Mouse (Mus musculus) bone marrow macrophage, adult 2 months (primary cell): ENCODE data around the gene Jak3. TPM values are rescaled to one million over a fixed set of nuclear protein-coding genes. Genes with fewer than 3 reads are reported as not detected.

Source experiments
- H3K27ac ChIP-seq: 2 replicates; pipeline ENCODE4 v1.5.1; 2012; ENCODE audit warnings: low read depth, low read length; ENCODE audit not compliant: insufficient read depth
- H3K4me1 ChIP-seq: 2 replicates; pipeline ENCODE4 v1.6.1; 2012; ENCODE audit warnings: low read length; ENCODE audit not compliant: control insufficient read depth, insufficient read depth
- H3K4me3 ChIP-seq: 2 replicates; pipeline ENCODE4 v1.5.1; 2012; ENCODE audit warnings: mild to moderate bottlenecking, low read length, moderate library complexity; ENCODE audit not compliant: insufficient read depth
- CTCF ChIP-seq: IDR thresholded peaks from 2 replicates; pipeline ENCODE4 v1.5.1; 2012; ENCODE audit warnings: low read depth, mild to moderate bottlenecking, low read length, moderate library complexity
- POLR2A ChIP-seq: IDR thresholded peaks from 2 replicates; pipeline ENCODE4 v1.6.1; 2012; ENCODE audit warnings: mild to moderate bottlenecking, low read depth, low read length, borderline replicate concordance
- polyA plus RNA-seq: library from polyadenylated mRNA; stranded (reverse); fragments of >200 nt; gene quantifications from 2 replicates; pipeline ENCODE4 v1.2.4, GENCODE M21; 2012; ENCODE audit not compliant: missing spikeins, insufficient read depth, insufficient read length

Jak3 gene
- polyA plus RNA-seq, 1 experiment, result 15.7 TPM

DNA sequence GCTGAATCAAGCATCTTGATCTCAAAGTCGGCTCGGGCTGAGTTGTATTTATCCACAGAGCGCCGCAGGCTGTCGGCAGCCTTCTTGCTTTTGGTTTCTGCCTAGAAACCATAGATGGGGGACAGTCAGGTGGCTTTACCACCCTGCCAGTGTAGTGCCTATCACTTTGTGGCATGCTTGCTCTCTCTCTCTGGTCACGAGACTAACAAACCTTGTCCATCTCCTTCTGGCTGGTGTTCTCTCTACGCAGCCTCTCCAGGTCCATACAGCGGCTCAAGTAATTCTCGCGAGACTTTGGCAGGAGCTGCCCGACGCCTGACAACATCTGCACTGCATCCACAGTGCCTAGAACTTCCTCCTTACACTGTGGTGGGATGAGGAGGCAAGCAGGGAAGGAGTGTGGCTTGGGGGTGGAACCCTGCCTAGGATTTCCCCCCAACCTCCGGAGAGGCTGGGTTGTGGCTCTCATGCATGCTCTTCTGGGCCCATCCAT, 40.5 kb downstream of the Jak3 start:
- no peaks in the 10 kb centered on the region for H3K4me1 ChIP-seq
- H3K27ac ChIP-seq, result no peak overlapping the region
- no peak for TF ChIP-seq CTCF
- TF ChIP-seq POLR2A, result no peak
- H3K4me3 ChIP-seq, result no peak overlapping the region

DNA sequence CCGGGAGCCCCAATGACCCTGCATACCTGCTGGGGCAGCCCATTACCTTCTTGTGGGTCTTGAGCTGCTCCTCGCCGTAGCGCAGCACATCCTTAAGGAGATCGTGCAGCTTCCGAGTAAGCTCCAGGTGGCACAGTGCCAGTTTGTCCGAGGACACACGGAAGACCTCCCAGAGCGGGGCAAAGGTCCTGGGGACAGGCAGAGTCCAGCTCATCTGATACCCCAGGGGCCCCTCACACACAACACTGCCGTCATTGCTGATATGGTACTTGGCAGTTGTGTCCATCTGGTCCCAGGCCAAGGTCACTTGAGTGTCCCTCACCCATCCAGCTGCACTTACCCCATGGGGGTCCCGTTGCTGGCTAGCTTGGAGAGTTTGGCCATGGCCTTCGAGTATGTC, 41.0 kb downstream of the Jak3 start:
- no peak overlapping the region for H3K4me3 ChIP-seq
- no peaks in the 10 kb centered on the region for H3K4me1 ChIP-seq
- H3K27ac ChIP-seq, result no peak overlapping the region
- no peak for TF ChIP-seq POLR2A
- no peak for TF ChIP-seq CTCF

- Histone ChIP-seq H3K4me1 (no peaks in the 10 kb centered on the region), H3K4me3 (no peak overlapping the region), H3K27ac (no peak overlapping the region)
- TF ChIP-seq CTCF (no peak), POLR2A (no peak)
Observed at GRCm38 (mm10) chr8:71718252-71718651, 42.2 kb downstream of the Jak3 start.

GRCm38 (mm10) chr8:71719218-71719617, 43.1 kb downstream of the Jak3 start:
- no peak overlapping the region for H3K4me3 ChIP-seq
- TF ChIP-seq POLR2A (no peak), CTCF (no peak)
- H3K27ac ChIP-seq, result no peak overlapping the region
- no peaks in the 10 kb centered on the region for H3K4me1 ChIP-seq

DNA sequence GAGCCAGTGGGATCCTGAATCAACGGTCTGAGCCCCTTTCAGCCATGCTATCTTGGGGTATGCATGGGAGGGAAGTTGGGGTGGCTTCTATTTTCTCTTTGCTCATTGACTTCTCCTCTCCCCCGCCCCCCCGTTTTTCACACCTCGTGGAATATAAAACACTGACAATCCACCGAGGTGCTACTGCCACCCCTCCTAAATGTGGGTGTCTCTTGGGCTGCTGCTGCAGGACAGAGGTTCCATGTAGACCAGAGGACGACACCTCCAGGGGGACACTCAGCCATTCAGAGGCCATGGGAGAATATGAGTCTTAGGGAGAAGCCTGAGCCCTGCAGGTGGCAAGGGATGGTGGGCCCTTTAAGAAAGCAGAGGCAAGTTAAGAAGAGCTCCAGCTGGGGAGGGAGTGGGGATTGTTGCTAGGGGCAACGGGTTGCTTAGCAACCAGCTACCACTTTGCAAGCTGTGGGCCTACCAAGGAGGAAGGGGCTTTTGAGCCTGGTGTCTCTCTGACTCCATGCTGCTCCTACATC, 43.9 kb downstream of the Jak3 start:
- Histone ChIP-seq H3K27ac (no peak overlapping the region), H3K4me1 (no peaks in the 10 kb centered on the region), H3K4me3 (no peak overlapping the region)
- TF ChIP-seq POLR2A (no peak), CTCF (no peak)

DNA sequence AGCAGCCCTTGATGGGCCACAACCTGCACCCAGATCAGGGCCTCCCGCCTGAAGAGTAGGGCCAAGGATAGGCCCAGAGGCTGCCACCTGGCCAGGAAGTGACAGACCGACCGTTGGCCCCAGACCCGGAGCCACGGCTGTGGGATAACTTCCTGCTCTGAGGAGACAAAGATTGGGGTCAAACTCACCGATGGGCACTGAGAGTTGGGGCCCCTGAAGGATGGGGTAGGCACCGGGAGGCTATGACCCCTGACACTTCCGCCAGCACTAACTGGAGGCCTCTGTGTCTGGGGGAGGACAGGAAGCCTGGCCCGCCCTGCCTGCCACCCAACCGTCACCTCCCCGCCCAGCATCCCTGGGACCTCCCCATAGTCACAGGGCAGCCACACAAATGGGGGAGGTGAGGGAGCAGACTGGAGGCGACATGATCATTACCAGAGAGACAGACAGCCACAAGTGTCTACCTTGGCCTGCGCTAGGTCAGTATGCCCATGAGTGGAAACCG, 47.0 kb downstream of the Jak3 start:
- no peaks in the 10 kb centered on the region for H3K4me1 ChIP-seq
- no peak overlapping the region for H3K4me3 ChIP-seq
- TF ChIP-seq CTCF (no peak), POLR2A (no peak)
- H3K27ac ChIP-seq, result no peak overlapping the region

- Histone ChIP-seq H3K4me1 (peaks cover 3% of the 10 kb centered on the region; the same call in 1 of the 2 replicates), H3K27ac (no peak overlapping the region), H3K4me3 (no peak overlapping the region)
- TF ChIP-seq POLR2A (no peak), CTCF (no peak)
Observed at GRCm38 (mm10) chr8:71724389-71724788, 48.3 kb downstream of the Jak3 start.

DNA sequence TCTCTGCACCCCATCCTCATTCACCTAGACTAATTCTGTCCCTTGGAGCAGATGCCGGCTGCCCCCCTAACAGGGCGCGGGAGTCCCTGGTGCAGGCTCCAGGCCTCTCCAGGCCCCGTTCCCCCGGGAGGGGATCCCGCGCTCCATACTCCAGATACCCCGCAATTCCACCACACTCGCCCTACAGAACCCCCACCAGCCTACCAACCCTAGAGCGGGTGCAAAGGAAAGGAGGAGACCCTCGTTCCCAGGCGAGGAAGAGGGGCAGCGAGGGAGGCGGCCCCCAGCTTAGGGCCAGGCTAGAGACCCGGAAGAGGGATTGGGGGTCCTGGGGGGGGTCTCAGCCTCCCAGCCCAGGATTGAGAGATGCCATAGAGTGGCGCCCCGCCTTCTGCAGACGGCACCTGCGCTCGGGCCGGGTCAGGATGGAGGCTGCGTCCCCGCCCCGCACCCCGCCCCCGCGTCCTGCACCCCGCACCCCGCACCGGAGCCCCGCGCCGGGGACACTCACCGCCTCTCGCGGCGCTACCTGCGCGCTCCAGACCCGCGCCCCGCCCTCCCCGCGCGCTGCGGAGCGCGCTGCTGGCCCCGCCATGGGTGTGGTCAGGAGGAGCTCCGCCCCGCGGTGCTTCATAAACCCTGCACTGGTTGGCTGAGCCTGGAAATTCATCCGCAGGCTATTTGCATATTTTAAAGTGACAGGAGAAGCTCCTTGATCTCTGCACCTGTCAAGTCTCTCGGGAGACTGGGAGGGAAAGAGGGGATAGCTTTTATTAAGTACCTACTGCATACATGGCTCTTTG, 49.2 kb downstream of the Jak3 start, which contains the start of gene Fcho1:
Gene Fcho1, minus strand, starts transcription at position 595 of the 803 bp plus-strand sequence.
- Histone ChIP-seq H3K4me3 (peak within 1 kb of the TSS; percentile 44), H3K4me1 (peaks cover 3% of the 10 kb centered on the region; the same call in 1 of the 2 replicates), H3K27ac (no peak within 1 kb of the TSS)
- no peak for TF ChIP-seq POLR2A
- TF ChIP-seq CTCF, result no peak

DNA sequence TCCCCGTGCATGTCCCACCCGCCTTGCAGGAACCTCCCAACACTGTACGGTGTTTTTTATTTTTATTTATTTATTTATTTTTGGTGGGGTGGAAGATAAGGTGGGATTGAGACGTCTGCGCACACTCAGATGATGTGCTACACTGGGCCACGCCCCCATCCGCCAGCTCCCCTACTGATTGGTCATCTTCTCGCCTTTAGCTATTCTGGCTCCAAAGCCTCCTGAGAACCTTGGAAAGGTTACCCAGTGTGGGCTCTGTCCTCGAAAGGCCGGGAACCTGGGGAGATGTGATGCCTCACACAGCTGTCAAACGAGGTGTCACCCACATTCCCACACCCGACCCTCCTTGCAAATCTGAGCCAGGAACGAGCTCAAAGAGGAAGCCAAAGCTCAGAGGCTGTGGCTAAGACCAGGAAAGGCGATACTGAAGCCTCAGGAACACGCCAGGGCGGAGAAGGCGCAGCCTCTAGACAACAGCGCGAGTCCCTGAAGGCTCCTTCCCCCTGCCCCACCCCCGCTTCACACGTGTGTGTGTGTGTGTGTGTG, 52.2 kb downstream of the Jak3 start:
- TF ChIP-seq CTCF (no peak), POLR2A (no peak)
- Histone ChIP-seq H3K27ac (no peak overlapping the region), H3K4me3 (peak overlapping the region; percentile 55), H3K4me1 (peaks cover 3% of the 10 kb centered on the region; the same call in 1 of the 2 replicates)

GRCm38 (mm10) chr8:71728826-71729620, 52.9 kb downstream of the Jak3 start:
- Histone ChIP-seq H3K4me3 (peak overlapping the region; percentile 55), H3K27ac (no peak overlapping the region), H3K4me1 (peaks cover 3% of the 10 kb centered on the region; the same call in 1 of the 2 replicates)
- TF ChIP-seq CTCF, result no peak
- TF ChIP-seq POLR2A, result no peak
